ENCODE assay signal across 9 mouse cellular contexts in genomic region chr6:121611796-121612195, GRCm38 (mm10). TPM values are rescaled to one million over a fixed set of nuclear protein-coding genes. Genes with fewer than 3 reads are reported as not detected.
A peak's percentile ranks its signal among the peaks of the same experiment; 100 is the strongest.
DNase-seq lines count a peak whose midpoint lies in the region; ATAC-seq lines count a peak whose summit lies in the region.
"Had no signal": no experiment of that assay in that cellular context is flagged by ENCODE, and none has a peak within 500 bp of the region (broad histone marks: within the 10 kb centered on the region; RNA-seq: fewer than 3 reads in every experiment).

No protein-coding gene starts in this region.

- ATAC-seq in hindbrain, embryonic 11.5 days (ENCODE audit: low FRiP score) = no peak
- ATAC-seq in hindbrain, embryonic 13.5 days (ENCODE audit: low FRiP score) = no peak
- no peak for ATAC-seq in frontal cortex, adult (ENCODE audit: low TSS enrichment)
- ATAC-seq in midbrain, embryonic 13.5 days = no peak

- no peaks in the 10 kb centered on the region for H3K27me3 ChIP-seq in hindbrain, embryonic 11.5 days (ENCODE audit: control insufficient read depth, insufficient read depth, low read length)
- H3K27me3 ChIP-seq in hindbrain, embryonic 13.5 days = no peaks in the 10 kb centered on the region
- no peaks in the 10 kb centered on the region for H3K27me3 ChIP-seq in midbrain, embryonic 13.5 days

- H3K9ac ChIP-seq in hindbrain, embryonic 11.5 days (ENCODE audit: low read depth, low read length) = no peak overlapping the region
- no peak overlapping the region for H3K9ac ChIP-seq in hindbrain, embryonic 13.5 days
- no peak overlapping the region for H3K9ac ChIP-seq in midbrain, embryonic 13.5 days (replicated peaks)

- H3K4me2 ChIP-seq in hindbrain, embryonic 11.5 days (replicated peaks; ENCODE audit: low read depth, low read length) = no peak overlapping the region
- H3K4me2 ChIP-seq in hindbrain, embryonic 13.5 days = no peak overlapping the region
- no peak overlapping the region for H3K4me2 ChIP-seq in midbrain, embryonic 13.5 days (replicated peaks)

- H3K27ac ChIP-seq in hindbrain, embryonic 11.5 days (ENCODE audit: low read depth, low read length) = no peak overlapping the region
- H3K27ac ChIP-seq in hindbrain, embryonic 13.5 days = no peak overlapping the region
- no peak overlapping the region for H3K27ac ChIP-seq in midbrain, embryonic 13.5 days

- no peaks in the 10 kb centered on the region for H3K9me3 ChIP-seq in hindbrain, embryonic 11.5 days (ENCODE audit: control insufficient read depth, low read length)
- H3K9me3 ChIP-seq in hindbrain, embryonic 13.5 days = no peaks in the 10 kb centered on the region
- no peaks in the 10 kb centered on the region for H3K9me3 ChIP-seq in midbrain, embryonic 13.5 days

- DNase-seq in hindbrain, embryonic 11.5 days (ENCODE audit: low spot score) = peak; percentile 32
- DNase-seq in ovary, postnatal 14 days (ENCODE audit: low spot score) = peak; percentile 15
- DNase-seq in ovary, postnatal 10 days (ENCODE audit: low spot score) = no peak
- DNase-seq in adrenal gland, postnatal 10 days = peak; percentile 70
- peak; percentile 13 for DNase-seq in retina, adult 2 months (ENCODE audit: low read depth, low spot score)

- H3K4me3 ChIP-seq in hindbrain, embryonic 11.5 days (ENCODE audit: low read depth, low read length) = no peak overlapping the region
- no peak overlapping the region for H3K4me3 ChIP-seq in hindbrain, embryonic 13.5 days
- H3K4me3 ChIP-seq in midbrain, embryonic 13.5 days (replicated peaks) = no peak overlapping the region

- no peaks in the 10 kb centered on the region for H3K4me1 ChIP-seq in hindbrain, embryonic 11.5 days (replicated peaks; ENCODE audit: control insufficient read depth, insufficient read depth, low read length)
- H3K4me1 ChIP-seq in hindbrain, embryonic 13.5 days (replicated peaks) = no peaks in the 10 kb centered on the region
- H3K4me1 ChIP-seq in midbrain, embryonic 13.5 days (replicated peaks) = no peaks in the 10 kb centered on the region

- WGBS in hindbrain, embryonic 11.5 days = 53% methylated on average over 3 of the region's 3 CpGs
- 51% methylated on average over 3 of the region's 3 CpGs for WGBS in hindbrain, embryonic 13.5 days
- 52% methylated on average over 3 of the region's 3 CpGs for WGBS in midbrain, embryonic 13.5 days

- no peaks in the 10 kb centered on the region for H3K36me3 ChIP-seq in hindbrain, embryonic 11.5 days (ENCODE audit: control insufficient read depth, insufficient read depth, low read length)
- H3K36me3 ChIP-seq in hindbrain, embryonic 13.5 days = no peaks in the 10 kb centered on the region
- H3K36me3 ChIP-seq in midbrain, embryonic 13.5 days = no peaks in the 10 kb centered on the region

RNA-seq across cellular contexts. Expression of gene A2m, which starts 23.4 kb away (rescaled TPM):
- 2.9 and 4.0 TPM in 2 replicates for polyA plus RNA-seq in hindbrain, embryonic 11.5 days (2014; fragmentation: Nextera tagmentation; extraction: Ambion mirVana)
- 8.2 and 9.8 TPM in 2 replicates for polyA plus RNA-seq in hindbrain, embryonic 13.5 days (2015; fragmentation: Nextera tagmentation; extraction: Ambion mirVana)
- 10 to 100 TPM in 1 of 2 experiments, 1 to 10 TPM in 1; 7.2 to 21.1 TPM for total RNA-seq in adrenal gland, postnatal 10 days (2021)
- polyA plus RNA-seq in midbrain, embryonic 13.5 days (2015; fragmentation: Nextera tagmentation; extraction: Ambion mirVana) = 6.9 and 7.2 TPM in 2 replicates
- total RNA-seq: hematopoietic stem cell, adult 5-6 weeks had no signal
